Mouse (Mus musculus) ES-E14 (cell line): ENCODE data around the gene Ddr1. TPM values are rescaled to one million over a fixed set of nuclear protein-coding genes. Genes with fewer than 3 reads are reported as not detected.

Experiments
- DNase-seq: peaks from one replicate; pipeline ENCODE4 v3.0.0-alpha.2; 2013; ENCODE audit warnings: low read depth, low spot score
- H3K27ac ChIP-seq: 2 replicates; pipeline ENCODE4 v1.5.1; 2012; ENCODE audit warnings: low read depth, mild to moderate bottlenecking, low read length, moderate library complexity, mixed read lengths; ENCODE audit not compliant: poor library complexity, insufficient read depth, severe bottlenecking
- H3K36me3 ChIP-seq: 2 replicates; pipeline ENCODE4 v1.6.1; 2012; ENCODE audit warnings: mild to moderate bottlenecking, low read length, moderate library complexity, mixed read lengths; ENCODE audit not compliant: control insufficient read depth, poor library complexity, insufficient read depth, severe bottlenecking
- H3K4me1 ChIP-seq, 2 experiments: fragments of 150-350 bp in 1 of 2; sonication (generic) in 1 of 2; 2 replicates each; pipeline ENCODE4 v1.6.1; 2012; ENCODE audit warnings: low read length in 2 of 2, mild to moderate bottlenecking in 1 of 2, mixed read lengths in 1 of 2; ENCODE audit not compliant: control insufficient read depth in 2 of 2, insufficient read depth in 2 of 2, poor library complexity in 1 of 2
- H3K4me3 ChIP-seq, 2 experiments: fragments of 150-350 bp in 1 of 2; sonication (generic) in 1 of 2; 2 replicates each; pipeline ENCODE4 v1.5.1; 2012; ENCODE audit warnings: low read length in 2 of 2, low read depth in 1 of 2, mild to moderate bottlenecking in 1 of 2, mixed read lengths in 1 of 2; ENCODE audit not compliant: insufficient read depth in 1 of 2, poor library complexity in 1 of 2, severe bottlenecking in 1 of 2
- H3K9ac ChIP-seq: 2 replicates; pipeline ENCODE4 v1.6.1; 2012; ENCODE audit warnings: low read depth, mild to moderate bottlenecking, low read length, mixed read lengths; ENCODE audit not compliant: poor library complexity, insufficient read depth, severe bottlenecking
- H3K9me3 ChIP-seq: fragments of 150-350 bp; sonication (generic); 2 replicates; pipeline ENCODE4 v1.6.1; 2012; ENCODE audit warnings: low read depth, mild to moderate bottlenecking, low read length; ENCODE audit not compliant: control insufficient read depth, insufficient read depth
- CHD2 ChIP-seq: IDR thresholded peaks from 2 replicates; pipeline ENCODE4 v1.6.1; 2014; ENCODE audit warnings: mild to moderate bottlenecking, low read depth, low read length, inconsistent platforms
- HCFC1 ChIP-seq: IDR thresholded peaks from 2 replicates; pipeline ENCODE4 v1.6.1; 2012; ENCODE audit warnings: low read length, inconsistent platforms, borderline replicate concordance; ENCODE audit not compliant: insufficient read depth
- MAFK ChIP-seq: IDR thresholded peaks from 2 replicates; pipeline ENCODE4 v1.6.1; 2014; ENCODE audit warnings: mild to moderate bottlenecking, low read depth, low read length, inconsistent platforms; ENCODE audit not compliant: insufficient read depth
- ZC3H11A ChIP-seq: IDR thresholded peaks from 2 replicates; pipeline ENCODE4 v1.6.1; 2012; ENCODE audit warnings: low read depth, mild to moderate bottlenecking, inconsistent platforms, low read length, borderline replicate concordance
- ZNF384 ChIP-seq: IDR thresholded peaks from 2 replicates; pipeline ENCODE4 v1.6.1; 2012; ENCODE audit warnings: low read depth, low read length, inconsistent platforms
- in situ Hi-C, 2 experiments: fragments of 600-800 bp; cut with MboI; formaldehyde crosslinking; loops; one replicate each; pipeline ENCODE4 v1.15.1; 2025; ENCODE audit warnings: low sequenced_read_pairs in 2 of 2, inconsistent platforms in 1 of 2; ENCODE audit not compliant: unreplicated experiment in 2 of 2
- total RNA-seq: library from RNA; depleted of rRNA; stranded (reverse); fragments of 300-350 nt; gene quantifications from 2 replicates; pipeline ENCODE4 v1.2.3, GENCODE M21; 2012

Gene Ddr1
- total RNA-seq, 1 experiment, result 46.0 TPM

DNA sequence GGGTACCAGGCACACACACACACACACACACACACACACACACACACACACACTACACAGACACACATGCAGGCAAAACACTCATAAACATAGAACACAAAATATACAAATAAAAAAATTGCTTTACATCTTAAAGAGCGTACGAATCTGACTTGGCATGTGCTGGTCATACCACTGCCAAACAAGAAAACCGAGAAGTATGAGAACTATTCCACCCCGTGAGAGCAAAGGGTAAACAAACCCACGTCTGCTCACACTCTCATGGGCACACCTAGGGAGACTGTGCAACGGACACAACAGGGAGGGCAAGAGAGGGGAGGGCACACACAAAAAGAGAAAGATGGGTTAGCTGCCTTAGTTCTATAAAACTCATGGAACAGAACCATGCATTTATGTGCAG is 7.7 kb downstream of the Ddr1 start:
- H3K9me3 ChIP-seq, result no peaks in the 10 kb centered on the region
- no peaks in the 10 kb centered on the region; the same call in 1 of the 2 replicates for H3K36me3 ChIP-seq
- H3K4me1 ChIP-seq, result peaks cover 5 to 19% of the 10 kb centered on the region in 2 experiments; a peak in 3 of 4 replicates
- no peak overlapping the region for H3K4me3 ChIP-seq
- H3K9ac ChIP-seq, result no peak overlapping the region
- in situ Hi-C loops, result no loop called here
- no peak overlapping the region for H3K27ac ChIP-seq
- no peak for TF ChIP-seq ZC3H11A
- no peak for TF ChIP-seq HCFC1
- no peak for TF ChIP-seq MAFK
- no peak for TF ChIP-seq ZNF384
- no peak for TF ChIP-seq CHD2
- DNase-seq, result no peak

DNA sequence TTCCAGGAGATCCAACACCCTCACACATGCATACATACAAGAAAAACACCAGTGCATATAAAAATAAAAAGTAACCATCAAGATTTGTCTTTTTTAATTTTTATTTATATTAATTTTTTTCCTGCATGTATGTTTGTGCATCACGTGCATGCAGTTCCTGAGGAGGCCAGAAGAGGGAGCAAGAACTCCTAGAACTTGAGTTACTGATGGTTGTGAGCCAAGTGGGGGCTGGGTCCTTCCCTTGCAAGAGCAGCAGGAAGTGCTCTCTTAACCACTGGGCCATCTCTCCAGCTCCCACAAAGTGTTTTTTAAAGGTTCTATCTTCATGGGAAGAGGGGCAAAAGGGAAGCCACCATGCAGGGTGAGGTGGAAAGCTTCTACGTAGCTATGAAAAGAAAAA is 9.1 kb downstream of the Ddr1 start:
- in situ Hi-C loops, result no loop called here
- Histone ChIP-seq H3K4me3 (no peak overlapping the region), H3K4me1 (peaks cover 5 to 15% of the 10 kb centered on the region in 2 experiments; a peak in 3 of 4 replicates), H3K9me3 (no peaks in the 10 kb centered on the region), H3K36me3 (peaks cover 3% of the 10 kb centered on the region; the same call in 1 of the 2 replicates), H3K27ac (no peak overlapping the region), H3K9ac (no peak overlapping the region)
- DNase-seq, result peak; percentile 83
- TF ChIP-seq CHD2, result no peak
- TF ChIP-seq HCFC1, result no peak
- TF ChIP-seq MAFK, result no peak
- no peak for TF ChIP-seq ZC3H11A
- no peak for TF ChIP-seq ZNF384

DNA sequence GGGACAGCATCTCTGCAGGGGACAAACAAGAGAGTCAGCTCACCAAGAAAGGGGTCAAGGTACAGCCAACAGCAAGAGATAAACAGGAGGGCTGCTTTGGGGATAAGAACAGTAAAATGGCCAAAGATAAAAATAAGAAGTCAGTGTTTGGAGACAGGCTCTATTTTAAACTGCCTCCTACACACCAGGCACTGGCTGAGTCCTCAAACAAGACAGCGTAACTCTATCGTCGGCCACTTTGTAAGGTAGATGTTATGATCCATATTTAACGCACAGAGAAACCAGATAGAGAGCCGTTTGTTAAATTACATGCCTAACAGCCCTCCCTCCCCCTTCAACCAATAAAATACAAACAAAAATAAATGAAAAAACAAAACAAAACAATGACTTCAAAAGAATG is 10.5 kb downstream of the Ddr1 start:
- no peak overlapping the region for H3K4me3 ChIP-seq
- H3K9ac ChIP-seq, result no peak overlapping the region
- TF ChIP-seq MAFK (no peak), CHD2 (no peak), ZNF384 (no peak), HCFC1 (no peak), ZC3H11A (no peak)
- in situ Hi-C loops, result no loop called here
- no peaks in the 10 kb centered on the region for H3K9me3 ChIP-seq
- peaks cover 3% of the 10 kb centered on the region; the same call in 1 of the 2 replicates for H3K36me3 ChIP-seq
- peaks cover 2 to 18% of the 10 kb centered on the region in 2 experiments; a peak in 3 of 4 replicates for H3K4me1 ChIP-seq
- DNase-seq, result no peak
- no peak overlapping the region for H3K27ac ChIP-seq

DNA sequence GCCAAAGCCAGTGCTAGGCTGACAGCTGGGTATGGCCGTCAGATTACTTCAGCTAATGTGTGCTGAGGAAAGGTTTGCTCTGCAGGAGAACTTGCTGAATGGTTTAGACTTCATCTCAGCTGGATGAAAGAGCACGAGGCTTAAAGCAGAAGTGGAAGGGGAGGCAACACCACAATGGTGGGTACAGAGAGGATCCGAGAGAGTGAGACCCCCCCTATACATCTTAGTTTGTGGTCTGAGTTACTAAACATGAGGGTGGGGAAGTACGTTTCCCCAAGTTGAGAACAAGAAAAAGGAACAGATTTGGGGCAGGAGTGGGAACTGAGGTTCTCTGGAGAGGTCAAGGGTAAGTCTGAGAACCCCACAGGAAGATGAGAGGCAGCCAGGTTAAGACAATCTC is 12.1 kb downstream of the Ddr1 start:
- H3K9ac ChIP-seq, result no peak overlapping the region
- H3K36me3 ChIP-seq, result peaks cover 12% of the 10 kb centered on the region; the same call in 1 of the 2 replicates
- in situ Hi-C loops, result no loop called here
- TF ChIP-seq CHD2 (no peak), MAFK (no peak), ZC3H11A (no peak), HCFC1 (no peak), ZNF384 (no peak)
- no peak overlapping the region for H3K27ac ChIP-seq
- no peak for DNase-seq
- H3K9me3 ChIP-seq, result no peaks in the 10 kb centered on the region
- no peak overlapping the region for H3K4me3 ChIP-seq
- H3K4me1 ChIP-seq, result peaks cover 2 to 20% of the 10 kb centered on the region in 2 experiments; a peak in 3 of 4 replicates

DNA sequence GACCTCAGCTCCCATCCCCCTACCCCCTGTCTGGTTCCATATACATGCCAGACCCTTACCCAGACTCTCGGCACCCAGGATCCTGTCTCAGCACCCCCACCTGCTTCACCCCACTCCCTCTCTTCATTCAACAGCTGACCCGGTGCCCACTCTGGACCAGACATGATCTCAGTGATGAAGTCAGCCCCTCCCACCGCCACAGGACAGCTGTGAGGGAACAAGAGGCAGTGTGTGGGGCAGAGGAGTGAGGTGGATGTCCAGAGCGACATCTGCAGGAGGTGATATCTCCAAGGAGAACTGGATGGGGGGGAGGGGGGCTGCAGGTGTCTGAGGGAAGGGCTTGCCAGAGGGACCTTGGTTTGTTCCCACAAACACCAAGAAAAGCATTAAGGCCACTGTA is 12.6 kb downstream of the Ddr1 start:
- in situ Hi-C loops, result no loop called here

More for the DNA sequence above, 12.6 kb downstream of the Ddr1 start:
- Histone ChIP-seq H3K4me1 (peaks cover 2 to 15% of the 10 kb centered on the region in 2 experiments; a peak in 3 of 4 replicates), H3K36me3 (peaks cover 15% of the 10 kb centered on the region; the same call in 1 of the 2 replicates), H3K4me3 (no peak overlapping the region), H3K9ac (no peak overlapping the region), H3K9me3 (no peaks in the 10 kb centered on the region), H3K27ac (no peak overlapping the region)
- TF ChIP-seq HCFC1 (no peak), MAFK (no peak), ZC3H11A (no peak)
- DNase-seq, result no peak
